Mouse (Mus musculus) heart, adult 2 months (tissue): Measurements from ENCODE around the gene Fam193b. TPM values are rescaled to one million over a fixed set of nuclear protein-coding genes. Genes with fewer than 3 reads are reported as not detected.

ENCODE experiments used
- DNase-seq, 2 experiments: peaks; one replicate each; pipeline ENCODE4 v3.0.0; 2021
- H3K27ac ChIP-seq: fragments of 200-600 bp; 2 replicates; pipeline ENCODE4 v1.8.1; 2022
- H3K27me3 ChIP-seq: fragments of 200-500 bp; 2 replicates; pipeline ENCODE4 v1.6.1; 2012; ENCODE audit warnings: mild to moderate bottlenecking, low read length, inconsistent platforms, mixed read lengths; ENCODE audit not compliant: control insufficient read depth, insufficient read depth
- H3K36me3 ChIP-seq: fragments of 200-500 bp; 2 replicates; pipeline ENCODE4 v1.6.1; 2012; ENCODE audit warnings: low read length, inconsistent platforms; ENCODE audit not compliant: control insufficient read depth, insufficient read depth
- H3K4me1 ChIP-seq: fragments of 200-500 bp; 2 replicates; pipeline ENCODE4 v1.6.1; 2011; ENCODE audit warnings: low read length; ENCODE audit not compliant: control insufficient read depth, insufficient read depth
- H3K4me3 ChIP-seq: fragments of 200-600 bp; 2 replicates; pipeline ENCODE4 v1.8.1; 2022
- H3K79me2 ChIP-seq: fragments of 200-500 bp; replicated peaks from 2 replicates; pipeline ENCODE4 v1.6.1; 2012; ENCODE audit warnings: mild to moderate bottlenecking, inconsistent platforms, low read length, moderate library complexity, mixed read lengths; ENCODE audit not compliant: control insufficient read depth, insufficient read depth
- H3K9ac ChIP-seq: fragments of 200-500 bp; 2 replicates; pipeline ENCODE4 v1.6.1; 2012; ENCODE audit warnings: low read depth, mild to moderate bottlenecking, control low read depth, inconsistent platforms, low read length, mixed read lengths
- CTCF ChIP-seq: fragments of 200-600 bp; IDR thresholded peaks from 2 replicates; pipeline ENCODE4 v1.8.1; 2022; ENCODE audit warnings: antibody characterized with exemption, mild to moderate bottlenecking, moderate library complexity
- EP300 ChIP-seq: fragments of 200-500 bp; IDR thresholded peaks from 2 replicates; pipeline ENCODE4 v1.6.1; 2011; ENCODE audit warnings: low read depth, low read length, control low read depth; ENCODE audit not compliant: insufficient read depth
- POLR2A ChIP-seq: fragments of 200-500 bp; IDR thresholded peaks from 2 replicates; pipeline ENCODE4 v1.6.1; 2011; ENCODE audit warnings: mild to moderate bottlenecking, low read depth, low read length, control low read depth; ENCODE audit not compliant: insufficient read depth
- WGBS: fragments of 180-500 bp; shearing (Covaris S2); methylation state at CpG from one replicate; pipeline ENCODE4 v1.1.7; 2018; 5-methylcytosine and 5-hydroxymethylcytosine counted together
- intact Hi-C: fragments of 180-260 bp; cut with DNase I; formaldehyde crosslinking; loops from one replicate; pipeline ENCODE4 v1.15.1; 2025
- microRNA-seq, 2 experiments: library from miRNA; unstranded; fragments of <30 nt; microRNA quantifications; one replicate each; pipeline ENCODE4 v1.2.0; 2021
- polyA plus RNA-seq: library from polyadenylated mRNA; depleted of rRNA; stranded (reverse); fragments of >200 nt; gene quantifications from 2 replicates; pipeline ENCODE4 v1.2.3, GENCODE M21; 2012; rRNA removed
- total RNA-seq, 2 experiments: library from RNA; stranded (reverse); gene quantifications; 2 replicates each; pipeline ENCODE4 v1.2.3; 2021

The Fam193b gene
- total and polyA plus RNA-seq, 3 experiments = 11.2 to 46.1 (median 13.0) TPM

GRCm38 (mm10) chr13:55494883-55495621 lies 75.9 kb downstream of the Fam193b start:
- Histone ChIP-seq H3K36me3 (no peaks in the 10 kb centered on the region), H3K27me3 (no peaks in the 10 kb centered on the region), H3K27ac (no peak overlapping the region), H3K4me1 (no peaks in the 10 kb centered on the region), H3K4me3 (no peak overlapping the region), H3K79me2 (no peaks in the 10 kb centered on the region), H3K9ac (no peak overlapping the region)
- WGBS = 19% methylated on average over 18 of the region's 18 CpGs
- intact Hi-C loops = no loop called here
- no peak for TF ChIP-seq CTCF
- 0 out of 2 replicates have a peak, but pooled peaks have one; percentile 57 for TF ChIP-seq EP300
- peak; percentile 50 to 78 for DNase-seq

DNA sequence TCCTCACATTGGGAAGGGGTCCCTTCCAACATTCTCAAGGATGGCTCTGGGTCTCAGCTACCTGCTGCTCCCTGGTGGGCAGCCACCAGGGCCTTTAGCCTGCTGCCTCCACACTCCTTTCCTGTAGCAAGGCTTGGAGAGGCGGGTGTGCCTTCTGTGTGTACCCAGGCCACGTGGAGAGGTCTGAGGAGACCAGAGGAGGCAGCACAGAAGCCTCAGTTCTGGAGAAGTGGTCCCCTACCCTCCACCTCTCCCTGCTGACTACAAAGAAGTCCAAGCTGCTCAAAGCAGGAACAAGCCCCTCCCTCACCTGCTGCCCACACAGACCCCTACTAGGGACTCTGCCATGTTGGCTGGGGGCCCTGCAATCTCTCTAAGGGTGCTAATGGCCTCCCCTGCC lies 76.7 kb downstream of the Fam193b start:
- Histone ChIP-seq H3K4me1 (no peaks in the 10 kb centered on the region), H3K79me2 (no peaks in the 10 kb centered on the region), H3K9ac (no peak overlapping the region), H3K27me3 (no peaks in the 10 kb centered on the region), H3K4me3 (no peak overlapping the region), H3K27ac (no peak overlapping the region), H3K36me3 (no peaks in the 10 kb centered on the region)
- intact Hi-C loops = no loop called here
- WGBS = 30% methylated on average over 2 of the region's 2 CpGs
- TF ChIP-seq EP300 (no peak), POLR2A (no peak), CTCF (no peak)
- no peak for DNase-seq

Small RNAs within 50 kb of the gene (microRNA-seq; reads per million reads assigned to microRNA genes)
- gene Mir6945 = 0.56 to 1.2 reads per million in 2 experiments

Other genes starting within 250 kb of the Fam193b start
- gene Rab24, start 249.2 kb downstream of the Fam193b start, total RNA-seq = 10 to 100 TPM; 29.1 to 37.2 TPM
- gene Rab24, start 249.2 kb downstream of the Fam193b start, polyA plus RNA-seq = 60.6 and 68.9 TPM in 2 replicates
- not detected for gene Mxd3, start 241.3 kb downstream of the Fam193b start, total RNA-seq
- 0.21 and 0.53 TPM in 2 replicates for gene Mxd3, start 241.3 kb downstream of the Fam193b start, polyA plus RNA-seq
- 10 to 100 TPM; 50.5 to 52.2 TPM for gene Lman2, start 208.3 kb downstream of the Fam193b start, total RNA-seq
- 52.6 and 83.6 TPM in 2 replicates for gene Lman2, start 208.3 kb downstream of the Fam193b start, polyA plus RNA-seq
- under 1 TPM; 0.23 to 0.73 TPM for gene Rgs14, start 201.4 kb downstream of the Fam193b start, total RNA-seq
- 0.97 and 1.9 TPM in 2 replicates for gene Rgs14, start 201.4 kb downstream of the Fam193b start, polyA plus RNA-seq
- not detected for gene Slc34a1, start 172.9 kb downstream of the Fam193b start, total RNA-seq
- gene Slc34a1, start 172.9 kb downstream of the Fam193b start, polyA plus RNA-seq = 0.16 and 0.18 TPM in 2 replicates
- not detected for gene Pfn3, start 155.9 kb downstream of the Fam193b start, total RNA-seq
- not detected in 2 replicates for gene Pfn3, start 155.9 kb downstream of the Fam193b start, polyA plus RNA-seq
- not detected for gene F12, start 144.3 kb downstream of the Fam193b start, total RNA-seq
- gene F12, start 144.3 kb downstream of the Fam193b start, polyA plus RNA-seq = 0.23 TPM in 1 of 2 replicates, not detected in the other
- gene Grk6, start 126.0 kb downstream of the Fam193b start, total RNA-seq = 10 to 100 TPM; 17.1 to 19.5 TPM
- gene Grk6, start 126.0 kb downstream of the Fam193b start, polyA plus RNA-seq = 22.5 and 29.0 TPM in 2 replicates
- under 1 TPM; 0.86 to 0.94 TPM for gene Prr7, start 106.9 kb downstream of the Fam193b start, total RNA-seq
- gene Prr7, start 106.9 kb downstream of the Fam193b start, polyA plus RNA-seq = 0.53 and 1.1 TPM in 2 replicates
- gene Dbn1, start 83.0 kb downstream of the Fam193b start, total RNA-seq = 1 to 10 TPM; 4.8 to 9.3 TPM
- gene Dbn1, start 83.0 kb downstream of the Fam193b start, polyA plus RNA-seq = 10.4 and 11.5 TPM in 2 replicates
- gene Pdlim7, start 57.4 kb downstream of the Fam193b start, total RNA-seq = 10 to 100 TPM; 46.9 to 54.0 TPM
- 86.3 and 98.2 TPM in 2 replicates for gene Pdlim7, start 57.4 kb downstream of the Fam193b start, polyA plus RNA-seq
- 1 to 10 TPM; 1.9 to 2.4 TPM for gene Dok3, start 41.8 kb downstream of the Fam193b start, total RNA-seq
- gene Dok3, start 41.8 kb downstream of the Fam193b start, polyA plus RNA-seq = 3.7 and 7.3 TPM in 2 replicates
- 10 to 100 TPM; 13.0 to 13.9 TPM for gene Ddx41, start 34.5 kb downstream of the Fam193b start, total RNA-seq
- 20.7 and 21.1 TPM in 2 replicates for gene Ddx41, start 34.5 kb downstream of the Fam193b start, polyA plus RNA-seq
- 10 to 100 TPM; 85.5 to 95.7 TPM for gene Tmed9, start 2.6 kb upstream of the Fam193b start, total RNA-seq
- gene Tmed9, start 2.6 kb upstream of the Fam193b start, polyA plus RNA-seq = 64.5 and 91.4 TPM in 2 replicates
- gene B4galt7, start 28.8 kb upstream of the Fam193b start, total RNA-seq = 1 to 10 TPM; 8.8 to 9.8 TPM
- gene B4galt7, start 28.8 kb upstream of the Fam193b start, polyA plus RNA-seq = 11.4 and 13.2 TPM in 2 replicates
- 10 to 100 TPM; 10.4 to 10.9 TPM for gene Caml, start 51.9 kb upstream of the Fam193b start, total RNA-seq
- 11.7 and 14.9 TPM in 2 replicates for gene Caml, start 51.9 kb upstream of the Fam193b start, polyA plus RNA-seq
- 10 to 100 TPM; 20.8 to 21.1 TPM for gene Ddx46, start 63.9 kb upstream of the Fam193b start, total RNA-seq
- 7.9 and 14.8 TPM in 2 replicates for gene Ddx46, start 63.9 kb upstream of the Fam193b start, polyA plus RNA-seq
- 10 to 100 TPM; 39.4 to 42.2 TPM for gene B230219D22Rik, start 122.0 kb upstream of the Fam193b start, total RNA-seq
- 22.1 and 52.1 TPM in 2 replicates for gene B230219D22Rik, start 122.0 kb upstream of the Fam193b start, polyA plus RNA-seq
- gene Txndc15, start 143.5 kb upstream of the Fam193b start, total RNA-seq = 10 to 100 TPM; 39.4 to 47.1 TPM
- 29.1 and 37.5 TPM in 2 replicates for gene Txndc15, start 143.5 kb upstream of the Fam193b start, polyA plus RNA-seq
- gene Pcbd2, start 156.2 kb upstream of the Fam193b start, total RNA-seq = 10 to 100 TPM; 46.7 to 47.6 TPM
- 34.0 and 34.6 TPM in 2 replicates for gene Pcbd2, start 156.2 kb upstream of the Fam193b start, polyA plus RNA-seq
- gene Catsper3, start 213.4 kb upstream of the Fam193b start, total RNA-seq = under 1 TPM in 1 of 2 experiments, not detected in 1; 0.23 TPM
- gene Catsper3, start 213.4 kb upstream of the Fam193b start, polyA plus RNA-seq = 0.12 TPM in 1 of 2 replicates, not detected in the other